Mouse (Mus musculus): ENCODE data around the gene Parn.

Gene Parn

DNA sequence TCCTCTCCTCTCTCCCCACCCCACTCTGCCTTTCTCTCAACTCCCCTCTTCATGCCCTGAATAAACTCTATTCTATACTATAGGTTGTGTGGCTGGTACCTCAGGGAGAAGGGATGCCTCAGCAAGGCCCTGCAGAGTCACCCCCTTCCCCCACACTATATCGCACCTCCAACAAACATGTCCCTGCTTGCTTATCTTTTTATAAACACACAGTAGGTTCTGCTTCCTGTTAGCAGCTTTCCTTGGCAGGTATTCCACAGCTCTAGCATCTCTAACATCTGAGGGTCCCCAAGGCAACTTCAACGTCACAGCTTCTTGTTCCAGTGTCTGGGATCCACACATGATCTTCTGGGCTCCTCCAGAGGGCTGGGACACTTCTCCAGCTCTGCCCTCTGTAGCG lies 117.3 kb downstream of the Parn start:
- DNase-seq (ENCODE audit: low spot score), result no peak

DNA sequence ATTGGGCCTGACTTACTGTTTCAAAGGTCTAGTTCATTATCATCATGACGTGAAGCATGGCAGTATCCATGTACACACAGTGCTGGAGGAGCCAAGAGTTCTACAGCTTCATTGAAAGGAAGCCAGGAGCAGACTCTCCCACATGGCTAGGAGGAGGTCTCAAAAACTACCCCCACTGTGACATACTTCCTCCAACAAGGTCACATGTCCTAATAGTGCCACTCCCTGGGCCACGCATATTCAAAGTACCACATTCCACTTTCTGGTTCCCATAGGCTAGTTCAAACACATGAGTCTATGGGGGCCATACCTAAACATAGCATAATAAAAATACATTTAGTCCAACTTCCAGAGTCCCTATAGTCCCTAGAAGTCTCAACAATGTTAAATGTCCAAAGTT lies 118.0 kb downstream of the Parn start:
- no peak for DNase-seq (ENCODE audit: low spot score)

DNA sequence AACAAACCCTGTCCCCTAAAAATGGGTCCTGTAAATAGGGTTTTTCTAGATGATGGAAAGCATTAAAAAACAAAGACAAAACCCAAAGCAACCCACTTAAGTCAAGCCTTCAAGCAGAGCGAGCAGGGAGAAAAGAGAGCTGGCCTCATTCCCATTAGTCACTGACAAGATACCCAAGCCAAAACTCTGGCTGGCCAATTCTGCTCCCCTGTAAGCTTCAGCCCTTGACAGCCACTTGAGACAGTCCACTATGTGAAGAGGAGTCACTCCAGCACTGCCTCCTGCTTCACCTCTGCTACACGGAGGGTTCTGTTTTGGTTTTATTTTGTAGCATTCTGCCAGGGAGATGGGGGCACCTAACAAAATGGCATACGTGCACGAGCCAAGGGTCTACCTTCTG lies 126.2 kb downstream of the Parn start:
- no peak for DNase-seq (ENCODE audit: low spot score)

DNA sequence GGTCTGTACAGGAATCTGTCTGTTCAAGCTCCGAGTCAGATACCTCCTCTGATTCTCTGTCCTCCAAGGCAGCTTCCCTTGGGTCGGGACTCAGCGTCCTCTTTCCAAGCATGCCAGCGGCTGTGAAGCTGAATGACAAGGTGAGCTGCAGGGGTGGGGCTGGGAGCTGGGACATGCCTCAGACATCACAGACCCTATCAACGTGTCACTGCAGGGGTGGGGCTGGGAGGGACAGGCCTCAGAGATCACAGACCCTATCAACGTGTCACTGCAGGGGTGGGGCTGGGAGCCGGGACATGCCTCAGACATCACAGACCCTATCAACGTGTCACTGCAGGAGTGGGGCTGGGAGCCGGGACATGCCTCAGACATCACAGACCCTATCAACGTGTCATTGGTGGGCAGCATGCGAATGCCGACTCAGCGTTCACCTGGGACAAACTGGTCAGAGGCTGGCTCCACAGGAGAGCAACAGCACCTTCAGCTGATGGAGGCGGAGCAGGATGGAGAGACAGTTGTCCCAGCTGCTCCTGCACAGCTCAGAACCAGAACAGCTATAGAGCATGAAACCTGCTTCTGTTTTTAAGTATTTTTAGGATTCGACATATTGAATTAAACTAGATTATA lies 126.7 kb downstream of the Parn start:
- DNase-seq (ENCODE audit: low spot score), result no peak

DNA sequence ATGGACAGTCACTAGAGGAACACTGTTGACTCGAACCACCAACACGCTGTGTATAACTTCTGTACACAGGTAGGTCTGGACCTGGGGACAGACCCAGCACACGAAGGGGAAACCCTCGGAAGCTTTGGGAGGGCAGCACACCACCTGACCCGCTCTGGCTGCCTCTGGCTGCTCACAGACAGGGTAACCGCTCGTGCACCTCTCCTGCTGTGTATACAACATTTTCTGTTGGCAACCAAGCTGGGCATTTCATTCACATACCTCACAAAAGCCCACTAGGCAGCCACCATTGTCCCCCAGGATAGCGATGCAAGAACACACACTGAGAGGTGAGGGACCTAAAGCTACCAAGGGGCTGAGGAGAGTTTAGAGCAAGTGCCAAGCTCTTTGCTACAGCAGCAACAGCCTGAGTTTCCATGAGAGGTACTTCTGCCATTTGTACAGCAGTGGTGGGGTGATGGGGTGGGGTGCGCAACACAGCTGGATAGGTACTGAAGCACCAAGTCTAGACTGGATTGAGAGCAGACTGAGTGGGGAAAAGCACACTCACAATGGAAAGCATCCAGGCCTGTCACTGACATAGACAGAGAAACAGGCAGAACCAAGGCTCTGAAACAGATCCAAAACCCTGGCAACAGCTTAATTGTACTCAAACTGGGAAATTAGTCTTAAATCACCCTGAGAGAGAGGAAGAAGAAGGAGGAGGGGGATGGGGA lies 128.9 kb downstream of the Parn start:
- DNase-seq (ENCODE audit: low spot score), result no peak

DNA sequence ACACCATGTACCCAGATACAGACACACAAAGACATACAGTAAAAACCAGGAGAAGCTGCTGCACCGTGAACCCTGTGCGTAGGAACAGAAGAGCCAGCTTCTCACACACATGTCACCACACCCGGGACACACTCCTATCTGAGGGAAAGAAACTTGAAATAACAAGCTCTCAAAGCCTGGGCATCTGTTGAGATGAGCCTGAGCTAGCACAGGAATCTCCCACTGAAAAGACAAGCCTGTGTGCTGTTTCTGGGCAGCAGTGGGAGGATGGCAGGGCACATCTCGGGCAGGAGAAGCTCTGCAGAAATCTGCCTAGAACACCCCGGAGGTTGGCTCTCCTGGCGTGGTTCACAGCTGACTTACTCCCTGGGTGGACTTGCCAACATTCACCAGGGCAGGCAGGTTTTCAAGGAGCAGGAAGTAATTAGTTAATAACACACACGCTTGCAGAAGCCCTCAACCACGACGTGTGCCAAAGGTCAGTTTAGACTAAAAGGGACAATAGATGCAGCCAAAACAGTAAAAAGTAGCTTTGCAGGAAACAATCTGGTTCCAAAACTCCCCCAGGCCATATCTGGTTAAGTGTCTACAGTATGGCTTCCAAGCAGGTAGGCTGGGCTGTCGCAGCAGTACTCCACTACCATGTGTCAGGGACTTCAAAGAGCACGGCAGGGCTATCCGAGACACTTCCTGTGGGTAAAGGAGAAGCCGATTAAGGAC lies 129.6 kb downstream of the Parn start:
- DNase-seq (ENCODE audit: low spot score), result no peak

DNA sequence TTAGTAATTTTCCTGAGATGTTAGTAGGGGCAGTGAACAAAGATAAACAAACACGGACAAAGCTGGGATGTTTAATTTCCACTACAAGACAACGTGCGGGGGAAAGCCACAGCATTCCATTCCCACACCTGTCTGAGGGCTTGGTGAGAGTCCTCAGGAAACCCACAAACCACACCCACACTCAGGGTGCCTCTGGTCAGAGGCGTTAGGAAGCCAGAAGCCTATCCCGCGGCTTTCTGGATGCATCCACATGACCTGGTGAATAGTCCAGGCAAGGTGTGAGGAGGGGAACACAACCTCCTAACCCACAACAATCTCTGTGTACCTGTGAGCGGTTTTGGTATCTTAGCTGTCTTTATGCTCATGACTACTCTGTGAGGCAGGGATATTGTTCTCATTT lies 131.6 kb downstream of the Parn start:
- DNase-seq (ENCODE audit: low spot score), result no peak

DNA sequence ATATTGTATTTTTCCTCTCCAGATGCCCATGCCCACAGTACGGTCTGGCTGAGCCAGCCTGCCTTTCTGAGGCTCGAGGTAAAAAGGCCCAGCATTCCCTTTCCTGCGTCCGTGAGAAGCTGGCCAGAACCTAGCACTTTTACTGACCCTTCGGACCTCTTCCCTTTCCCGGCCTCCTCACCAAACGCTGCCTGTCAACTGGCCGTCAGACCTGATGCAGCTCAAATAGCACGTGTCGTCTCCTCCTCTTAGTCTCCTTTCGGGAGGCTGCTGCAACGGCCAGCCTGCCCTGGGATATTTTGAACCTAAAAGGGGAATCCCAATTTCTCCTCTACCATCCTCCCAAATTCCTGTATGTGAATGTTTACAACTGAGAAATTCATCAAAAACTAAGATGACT lies 132.1 kb downstream of the Parn start:
- no peak for DNase-seq (ENCODE audit: low spot score)

DNA sequence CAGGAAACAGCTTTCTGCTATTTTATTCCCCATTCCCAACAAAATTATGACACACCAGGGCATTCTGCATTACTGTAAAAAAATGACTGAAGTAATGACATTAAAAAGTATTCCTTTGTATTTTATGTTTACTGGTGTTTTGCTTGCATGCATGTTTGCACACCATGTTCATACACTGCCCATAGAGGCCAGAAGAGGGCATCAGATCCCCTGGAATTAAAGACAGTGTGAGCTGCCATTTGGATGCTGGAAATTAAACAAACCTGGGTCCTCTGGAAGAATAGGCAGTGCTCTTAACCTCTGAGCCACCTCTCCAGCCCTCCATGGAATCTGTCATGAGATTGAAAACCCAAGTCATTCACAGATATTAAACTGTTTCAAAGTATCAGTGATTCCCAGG lies 135.1 kb downstream of the Parn start:
- DNase-seq (ENCODE audit: low spot score), result peak; percentile 15

DNA sequence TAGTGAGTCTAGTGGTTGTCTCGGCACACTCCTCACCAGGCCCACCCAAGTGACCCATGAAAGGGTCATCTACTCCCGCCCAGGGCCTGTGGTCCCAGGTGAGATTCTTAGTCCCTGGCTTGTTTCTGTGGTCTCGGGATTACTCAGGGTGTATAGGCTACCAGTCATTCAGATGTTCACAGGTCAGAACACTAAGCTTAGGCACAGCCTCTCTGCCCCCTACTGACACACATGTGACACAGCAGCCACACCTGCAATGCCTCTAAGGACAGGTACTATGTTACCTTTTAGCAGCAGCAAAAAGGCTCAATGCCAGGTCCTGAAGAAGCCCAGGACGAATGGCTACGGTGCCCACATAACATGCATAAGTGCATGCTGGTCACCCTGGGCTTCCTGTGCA lies 136.7 kb downstream of the Parn start:
- DNase-seq (ENCODE audit: low spot score), result no peak

DNA sequence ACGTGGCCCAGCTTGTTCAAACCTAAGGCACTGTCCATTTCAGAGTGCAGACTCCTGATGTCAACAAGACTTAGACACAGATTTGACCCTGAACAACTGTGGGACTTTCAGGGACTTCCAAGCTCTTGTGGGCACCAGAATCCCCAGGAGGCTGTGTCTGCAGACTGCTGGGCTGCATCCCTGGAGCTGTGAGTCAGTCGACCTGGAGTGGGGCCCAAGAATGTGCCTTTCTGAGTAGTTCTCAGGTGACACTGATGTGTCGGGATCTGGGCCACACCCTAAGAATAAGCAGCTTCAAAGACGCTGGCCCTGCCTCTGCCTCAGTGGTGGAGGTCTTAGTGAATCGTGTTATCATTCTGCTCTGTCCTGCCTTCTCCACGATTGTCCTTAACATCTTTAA lies 146.6 kb downstream of the Parn start:
- DNase-seq (ENCODE audit: low spot score), result no peak

DNA sequence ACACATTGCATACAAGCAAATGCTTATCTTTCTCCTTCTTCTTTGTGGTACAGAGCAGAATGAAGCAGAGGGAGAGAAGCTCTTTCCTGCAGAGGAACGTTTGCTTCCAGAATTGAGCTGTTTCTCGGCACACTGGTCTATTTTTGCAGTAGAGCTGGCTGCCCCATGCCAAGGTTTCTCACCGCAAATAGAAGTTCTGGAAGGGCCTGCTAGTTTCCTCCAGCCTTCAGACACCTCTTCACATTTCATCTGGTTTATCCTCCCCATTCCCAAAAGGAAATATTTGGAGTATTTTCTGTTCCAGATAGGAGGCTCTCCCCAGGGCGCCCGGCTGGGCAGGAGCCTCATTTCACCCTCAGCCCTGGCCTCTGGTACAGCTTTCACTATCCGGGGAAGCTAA lies 147.7 kb downstream of the Parn start:
- no peak for DNase-seq (ENCODE audit: low spot score)

DNA sequence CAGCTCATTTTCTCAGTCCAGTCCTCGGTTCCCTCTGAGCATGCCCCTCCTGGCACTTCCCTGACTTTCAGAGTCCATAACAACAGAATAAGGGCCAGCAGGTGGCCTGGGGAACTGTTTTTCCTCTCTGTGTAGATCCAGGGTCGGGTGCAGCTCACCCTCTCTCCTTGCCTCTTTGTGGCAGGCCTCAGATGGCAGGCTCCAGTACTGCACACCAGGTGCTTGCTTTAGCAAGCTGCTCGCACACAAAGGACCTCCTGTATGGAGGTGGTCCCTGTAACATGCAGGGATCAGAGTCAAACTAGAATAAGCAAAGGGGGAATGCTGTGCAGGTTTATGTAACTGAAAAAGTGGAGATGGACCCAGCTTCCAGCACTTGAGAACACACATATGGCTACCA lies 151.8 kb downstream of the Parn start:
- no peak for DNase-seq (ENCODE audit: low spot score)

DNA sequence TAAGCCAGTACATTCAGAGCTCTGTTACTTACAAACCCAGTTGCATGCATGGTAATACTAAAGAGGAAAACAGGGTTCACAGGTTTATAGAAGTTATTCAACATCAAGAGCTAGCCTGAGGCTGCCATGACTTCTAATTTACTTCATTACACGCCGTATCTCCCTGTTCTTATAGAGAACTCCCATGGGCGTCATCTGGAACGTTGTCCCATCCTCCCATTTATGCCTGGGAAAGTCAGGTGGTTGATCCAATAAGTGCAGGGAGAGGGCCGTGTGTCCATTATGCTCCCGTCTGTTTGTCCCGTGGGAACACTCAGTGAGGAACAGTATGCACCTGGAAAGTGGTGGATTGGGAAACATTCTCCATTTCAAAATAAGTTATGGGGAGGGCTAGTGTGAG lies 152.4 kb downstream of the Parn start:
- no peak for DNase-seq (ENCODE audit: low spot score)

DNA sequence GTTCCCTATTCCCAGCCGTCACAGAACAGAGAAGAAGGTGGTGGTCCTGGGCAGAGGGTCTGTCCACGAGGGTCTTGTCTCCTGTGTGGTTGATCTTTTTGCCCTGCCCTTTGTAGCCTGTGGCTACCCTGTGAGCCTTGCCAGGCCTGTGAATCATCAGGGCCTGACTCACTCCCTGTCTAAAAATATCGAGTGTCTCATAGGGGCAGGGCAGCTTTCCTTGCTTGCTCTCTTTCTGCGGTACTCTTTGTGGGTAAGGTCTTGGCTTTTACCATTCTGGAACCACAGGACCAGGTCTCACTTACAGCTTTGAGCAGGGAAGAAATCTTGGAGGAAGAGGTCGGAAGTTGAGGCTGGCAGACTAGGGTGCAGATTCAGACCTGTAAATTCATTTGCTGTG lies 162.9 kb downstream of the Parn start:
- DNase-seq (ENCODE audit: low spot score), result no peak

DNA sequence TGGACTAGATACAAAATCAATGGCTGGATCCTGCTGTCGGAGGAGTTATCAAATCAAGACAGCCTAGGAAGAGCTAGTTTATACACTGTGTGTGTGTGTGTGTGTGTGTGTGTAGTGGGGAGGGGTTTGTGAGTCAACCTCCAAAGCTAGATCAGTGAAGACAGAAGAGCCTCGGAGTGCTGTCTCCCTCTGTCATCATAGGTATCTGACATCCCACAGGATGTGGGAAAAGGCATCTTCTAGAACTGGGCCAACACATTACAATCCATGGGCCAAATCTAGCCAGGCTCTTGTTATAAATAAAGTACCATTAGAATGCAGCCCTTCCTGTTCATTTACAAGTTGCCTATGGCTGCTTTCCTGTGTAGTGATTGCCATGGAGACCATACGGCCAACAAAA lies 163.5 kb downstream of the Parn start:
- no peak for DNase-seq (ENCODE audit: low spot score)

DNA sequence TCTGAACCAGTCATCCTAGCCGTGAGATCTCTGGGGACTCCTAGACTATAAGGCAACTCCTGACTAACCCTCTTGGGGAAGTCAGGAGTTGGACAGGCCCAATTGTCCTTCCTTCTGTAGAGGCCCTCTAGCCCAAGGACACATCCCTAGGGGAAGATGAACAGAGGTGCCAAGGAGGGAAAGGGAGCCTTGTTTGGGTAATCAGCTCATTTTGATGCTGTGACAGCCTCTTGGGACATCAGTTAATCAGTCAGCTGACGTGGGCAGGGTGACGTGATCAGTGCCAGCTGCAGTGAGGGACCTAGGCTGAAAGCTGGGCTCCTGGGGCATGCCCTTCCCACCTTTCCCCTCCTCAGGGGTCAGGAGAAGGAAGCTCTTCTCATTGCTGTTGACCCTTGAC lies 169.0 kb downstream of the Parn start:
- DNase-seq (ENCODE audit: low spot score), result no peak

DNA sequence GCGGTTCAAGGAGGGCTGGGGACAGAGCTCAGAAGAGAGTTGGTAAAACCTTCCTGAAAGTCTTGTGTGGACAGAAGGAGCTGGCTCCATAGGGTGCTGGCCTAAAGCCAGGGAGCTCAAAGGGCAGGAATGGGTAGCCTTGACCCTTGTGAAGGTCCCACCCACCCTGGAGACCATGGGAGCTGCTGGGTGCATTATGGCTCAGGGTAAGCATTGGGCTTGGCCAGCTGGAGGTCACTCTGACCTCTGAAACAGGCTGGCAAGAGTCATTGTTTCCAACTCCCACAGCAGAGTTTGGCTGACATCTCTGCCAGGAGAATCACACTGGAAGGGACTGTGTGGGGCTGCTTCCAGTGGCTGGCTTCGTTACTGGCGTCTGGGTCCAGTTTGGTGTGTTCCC lies 174.0 kb downstream of the Parn start:
- no peak for DNase-seq (ENCODE audit: low spot score)

DNA sequence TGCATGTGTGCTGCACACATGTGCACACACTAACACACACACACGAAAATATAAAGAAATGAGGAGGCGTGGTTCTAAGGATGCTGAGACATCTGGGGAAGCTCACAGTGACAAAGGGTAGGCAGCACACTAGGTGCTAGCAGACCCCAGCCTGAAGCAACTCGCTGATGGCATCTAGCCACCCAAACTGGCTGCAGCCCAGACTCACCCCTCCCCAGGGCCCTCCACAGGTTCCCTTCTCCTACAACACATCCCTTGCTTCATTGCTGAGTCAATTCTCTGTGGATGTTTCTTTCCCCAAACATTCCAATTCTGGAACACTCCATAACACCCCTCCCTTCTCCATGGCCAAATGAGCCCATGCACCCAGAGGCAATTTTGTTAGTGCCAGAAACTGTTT lies 175.0 kb downstream of the Parn start:
- DNase-seq (ENCODE audit: low spot score), result no peak

DNA sequence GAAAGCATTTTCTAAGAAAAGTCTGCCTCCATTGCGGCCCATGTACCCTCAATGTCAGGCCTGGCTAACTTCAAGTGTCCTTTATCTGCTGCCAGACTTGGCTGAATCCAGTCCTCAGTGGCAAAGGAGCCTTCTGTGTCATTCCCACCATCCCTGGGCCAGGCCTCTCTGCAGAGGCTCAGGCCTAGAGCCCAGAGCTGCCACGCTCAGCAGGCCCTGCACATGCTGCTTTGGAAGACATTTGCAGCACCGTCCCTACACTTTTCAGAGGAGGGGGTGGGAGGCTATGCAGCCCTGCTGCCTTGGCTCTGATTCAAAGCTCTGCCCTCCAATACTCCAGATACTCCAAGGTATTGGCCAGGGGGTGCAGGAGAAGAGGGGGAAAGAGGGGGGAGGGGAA lies 176.2 kb downstream of the Parn start:
- DNase-seq (ENCODE audit: low spot score), result no peak

All from c-Kit-positive CD71-positive TER-119-positive erythroid progenitor cells, embryonic 14.5 days (primary cell).